Mouse (Mus musculus): ENCODE measurements around the gene Spib. TPM values are rescaled to one million over a fixed set of nuclear protein-coding genes. Genes with fewer than 3 reads are reported as not detected.

The Spib gene
- polyA plus RNA-seq, 1 experiment from 2014 or later: not detected

DNA sequence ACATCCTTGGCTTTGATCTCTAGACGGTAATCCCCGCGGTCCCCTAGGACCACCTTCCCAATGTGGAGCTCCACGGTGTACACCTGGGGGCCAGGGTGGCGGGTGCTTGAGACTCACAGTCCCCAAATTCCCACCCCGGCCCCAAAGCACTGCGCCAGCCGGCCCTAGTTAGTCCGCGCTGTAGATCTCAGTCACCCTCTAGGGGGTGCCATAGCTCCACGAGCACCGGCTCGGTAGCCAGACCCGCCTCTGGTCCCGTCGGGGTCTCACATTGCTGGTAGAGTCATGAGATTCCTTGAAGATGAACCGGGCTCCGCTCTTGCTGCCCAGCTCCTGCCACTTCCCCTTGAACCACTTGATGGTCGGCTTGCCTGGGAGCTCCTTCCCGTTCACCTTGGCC, 10.2 kb downstream of the Spib start:
- H3K4me3 ChIP-seq (replicated peaks): no peak overlapping the region
- peak overlapping the region; percentile 22 for H3K4me2 ChIP-seq
- H3K9me3 ChIP-seq (replicated peaks): no peaks in the 10 kb centered on the region
- peaks cover 54% of the 10 kb centered on the region for H3K27me3 ChIP-seq (replicated peaks)
- H3K36me3 ChIP-seq: no peaks in the 10 kb centered on the region
- WGBS: 2% methylated on average over 20 of the region's 20 CpGs
- peak; percentile 42; the same call in 1 of the 2 replicates for ATAC-seq (ENCODE audit: low FRiP score)
- peaks cover 14% of the 10 kb centered on the region for H3K4me1 ChIP-seq
- H3K9ac ChIP-seq (replicated peaks): no peak overlapping the region
- H3K27ac ChIP-seq (replicated peaks): no peak overlapping the region

DNA sequence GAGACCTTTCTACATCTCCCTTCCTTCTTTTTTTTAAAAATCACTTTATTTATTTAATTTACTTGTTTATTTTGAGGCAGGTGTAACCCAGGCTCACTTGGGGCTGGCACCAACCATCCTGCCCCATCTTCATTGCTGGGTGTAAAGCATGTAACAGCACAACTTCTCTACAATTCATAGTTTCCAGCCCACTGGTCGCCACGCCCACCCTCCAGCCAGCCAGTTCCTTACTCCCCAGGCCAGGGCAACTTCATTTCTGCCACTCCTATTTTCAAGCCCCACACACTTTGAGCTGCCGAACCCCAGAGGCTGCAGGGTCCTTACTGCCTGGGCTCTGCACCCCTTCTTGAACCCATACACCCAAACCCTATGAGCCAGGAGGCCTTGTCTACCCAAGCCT, 10.9 kb downstream of the Spib start:
- H3K4me1 ChIP-seq: peaks cover 14% of the 10 kb centered on the region
- no peak for ATAC-seq (ENCODE audit: low FRiP score)
- WGBS: 78% methylated on average over 3 of the region's 3 CpGs
- H3K27me3 ChIP-seq (replicated peaks): peaks cover 48% of the 10 kb centered on the region
- no peak overlapping the region for H3K9ac ChIP-seq (replicated peaks)
- no peak overlapping the region for H3K4me3 ChIP-seq (replicated peaks)
- H3K27ac ChIP-seq (replicated peaks): no peak overlapping the region
- H3K9me3 ChIP-seq (replicated peaks): no peaks in the 10 kb centered on the region
- H3K4me2 ChIP-seq: no peak overlapping the region
- H3K36me3 ChIP-seq: no peaks in the 10 kb centered on the region

DNA sequence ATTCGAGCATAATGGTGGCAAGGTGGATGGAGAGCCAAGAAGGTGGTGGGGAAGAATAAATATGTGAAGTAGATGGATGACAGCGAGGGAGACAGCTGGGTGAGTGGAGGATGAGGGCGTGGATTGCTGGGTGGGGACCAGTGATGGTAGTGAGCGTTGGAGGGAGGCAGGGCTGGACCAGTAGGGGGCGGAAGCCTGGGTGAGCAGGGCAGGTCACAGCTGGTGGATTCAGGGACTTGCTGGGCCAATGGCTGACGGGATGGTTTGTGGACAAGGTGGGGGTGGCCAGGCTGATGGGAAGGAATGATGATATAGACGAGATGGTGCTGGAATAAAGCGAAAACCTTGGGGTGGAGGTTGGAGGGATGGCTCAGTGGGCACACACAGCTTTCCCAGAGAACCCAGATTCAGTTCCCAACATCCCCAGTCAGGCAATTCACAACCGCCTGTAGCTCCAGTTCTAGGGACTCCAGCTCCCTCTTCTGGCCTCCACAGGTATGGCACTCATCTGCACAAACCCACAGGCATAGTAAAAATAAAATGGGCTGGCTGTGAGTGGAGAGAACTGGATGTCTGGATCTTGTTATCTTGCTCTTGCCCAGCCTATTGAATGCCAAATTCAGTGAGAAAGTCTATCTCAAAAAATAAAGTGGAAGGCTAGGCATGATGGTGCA, 12.5 kb downstream of the Spib start:
- H3K9ac ChIP-seq (replicated peaks): no peak overlapping the region
- no peaks in the 10 kb centered on the region for H3K36me3 ChIP-seq
- 71% methylated on average over 9 of the region's 9 CpGs for WGBS
- no peak for ATAC-seq (ENCODE audit: low FRiP score)
- H3K4me1 ChIP-seq: peaks cover 3% of the 10 kb centered on the region
- peaks cover 39% of the 10 kb centered on the region for H3K27me3 ChIP-seq (replicated peaks)
- no peaks in the 10 kb centered on the region for H3K9me3 ChIP-seq (replicated peaks)
- no peak overlapping the region for H3K4me3 ChIP-seq (replicated peaks)
- no peak overlapping the region for H3K27ac ChIP-seq (replicated peaks)
- H3K4me2 ChIP-seq: no peak overlapping the region

DNA sequence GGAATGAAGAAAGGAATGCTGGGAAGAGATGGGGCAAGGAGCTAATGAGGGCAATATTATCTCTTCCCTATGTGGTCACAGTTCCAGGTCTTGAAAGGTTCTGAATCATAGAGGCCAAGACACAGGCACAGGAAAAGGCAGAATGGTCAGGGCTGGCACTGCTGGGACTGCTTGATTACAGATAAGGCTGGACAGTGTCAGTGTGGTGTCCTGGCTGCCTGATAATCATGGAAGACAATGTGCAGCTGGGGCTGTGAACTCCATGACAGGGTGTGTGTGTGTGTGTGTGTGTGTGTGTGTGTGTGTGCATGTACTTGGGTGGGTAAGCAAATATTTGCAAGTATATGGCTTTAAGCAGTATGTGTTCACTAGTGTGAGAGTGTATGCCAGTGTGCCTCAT, 24.4 kb downstream of the Spib start:
- no peak overlapping the region for H3K9ac ChIP-seq (replicated peaks)
- H3K4me1 ChIP-seq: no peaks in the 10 kb centered on the region
- no peak overlapping the region for H3K27ac ChIP-seq (replicated peaks)
- no peaks in the 10 kb centered on the region for H3K9me3 ChIP-seq (replicated peaks)
- H3K27me3 ChIP-seq (replicated peaks): peaks cover 5% of the 10 kb centered on the region; the same call in 1 of the 2 replicates
- H3K36me3 ChIP-seq: no peaks in the 10 kb centered on the region
- H3K4me3 ChIP-seq (replicated peaks): no peak overlapping the region
- H3K4me2 ChIP-seq: no peak overlapping the region
- no peak for ATAC-seq (ENCODE audit: low FRiP score)

DNA sequence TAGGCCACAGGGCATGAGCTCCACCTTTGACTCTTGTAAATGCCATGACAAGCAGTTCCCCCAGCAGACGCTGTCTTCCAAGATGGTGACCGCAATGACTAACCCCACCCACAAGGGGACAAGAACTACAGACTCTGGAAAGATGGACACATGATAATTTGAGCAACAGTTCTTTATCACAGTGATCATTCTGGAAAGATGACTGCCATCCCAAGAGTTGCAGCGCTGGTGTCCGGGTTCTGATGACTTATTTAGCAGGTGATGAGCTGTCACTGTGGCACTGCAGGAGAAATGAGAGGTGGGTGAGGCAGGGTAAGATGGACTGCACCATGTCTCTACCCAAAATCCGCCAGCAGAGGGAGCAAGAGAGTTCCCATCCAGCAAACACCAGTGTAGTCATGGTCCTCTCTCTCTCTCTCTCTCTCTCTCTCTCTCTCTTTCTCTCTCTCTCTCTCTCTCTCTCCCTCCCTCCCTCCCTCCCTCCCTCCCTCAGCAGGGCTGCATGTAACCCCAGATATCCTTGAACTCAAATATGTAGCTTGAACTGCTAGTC, 30.2 kb downstream of the Spib start:
- Histone ChIP-seq H3K9me3 (replicated peaks) (no peaks in the 10 kb centered on the region), H3K4me3 (replicated peaks) (no peak overlapping the region), H3K27ac (replicated peaks) (no peak overlapping the region), H3K4me1 (peaks cover 10% of the 10 kb centered on the region), H3K9ac (replicated peaks) (no peak overlapping the region), H3K27me3 (replicated peaks) (no peaks in the 10 kb centered on the region), H3K36me3 (no peaks in the 10 kb centered on the region), H3K4me2 (no peak overlapping the region)
- WGBS: 40% methylated on average over 5 of the region's 5 CpGs
- no peak for ATAC-seq (ENCODE audit: low FRiP score)

DNA sequence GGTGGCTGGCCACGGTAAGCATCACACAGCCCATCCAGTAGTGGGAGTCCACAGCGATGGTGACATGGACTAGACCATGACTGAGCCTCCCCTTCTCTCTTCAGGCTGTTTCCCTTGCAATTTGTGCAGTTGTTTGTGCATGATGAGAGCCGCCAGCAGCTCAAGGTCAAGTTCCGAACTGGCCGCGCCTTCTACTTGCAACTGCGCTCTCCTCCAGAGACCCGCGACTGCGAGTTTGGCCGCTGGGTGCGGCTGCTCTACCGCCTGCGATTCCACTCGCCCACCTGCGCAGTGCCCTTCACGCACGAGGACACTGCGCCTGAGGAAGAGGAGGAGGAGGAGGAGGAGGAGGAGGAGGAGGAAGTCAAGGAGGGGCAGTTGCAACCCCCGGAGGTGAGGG, 31.8 kb downstream of the Spib start:
- H3K4me2 ChIP-seq: no peak overlapping the region
- peaks cover 18% of the 10 kb centered on the region for H3K4me1 ChIP-seq
- no peak for ATAC-seq (ENCODE audit: low FRiP score)
- no peaks in the 10 kb centered on the region for H3K36me3 ChIP-seq
- no peak overlapping the region for H3K9ac ChIP-seq (replicated peaks)
- no peak overlapping the region for H3K27ac ChIP-seq (replicated peaks)
- no peaks in the 10 kb centered on the region for H3K27me3 ChIP-seq (replicated peaks)
- no peak overlapping the region for H3K4me3 ChIP-seq (replicated peaks)
- 66% methylated on average over 20 of the region's 20 CpGs for WGBS
- no peaks in the 10 kb centered on the region for H3K9me3 ChIP-seq (replicated peaks)

DNA sequence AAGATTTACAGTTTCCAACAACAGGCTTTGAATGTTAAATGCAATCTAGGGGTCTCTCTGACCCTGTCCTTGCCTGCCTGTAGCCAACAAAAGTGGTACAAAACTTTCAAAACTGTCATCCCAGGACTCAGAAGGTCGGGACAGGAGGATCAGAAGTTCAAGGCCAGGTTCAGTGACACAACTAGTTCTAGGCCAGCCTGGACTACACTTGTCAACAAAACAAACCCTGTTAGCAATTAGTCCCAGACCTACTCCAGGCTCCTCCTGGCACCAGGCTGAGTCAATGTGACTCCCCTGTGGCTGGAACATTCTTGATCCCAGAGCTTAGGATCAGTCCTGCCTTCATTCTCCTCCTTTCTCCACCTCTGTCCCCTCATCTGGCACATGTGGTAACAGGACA, 32.9 kb downstream of the Spib start:
- Histone ChIP-seq H3K4me3 (replicated peaks) (no peak overlapping the region), H3K9me3 (replicated peaks) (no peaks in the 10 kb centered on the region), H3K4me1 (peaks cover 28% of the 10 kb centered on the region), H3K27ac (replicated peaks) (no peak overlapping the region), H3K27me3 (replicated peaks) (no peaks in the 10 kb centered on the region), H3K36me3 (0 out of 2 replicates have a peak, but pooled peaks cover 6% of the 10 kb centered on the region), H3K9ac (replicated peaks) (no peak overlapping the region), H3K4me2 (no peak overlapping the region)
- WGBS: 78% methylated on average over 1 of the region's 1 CpGs
- no peak for ATAC-seq (ENCODE audit: low FRiP score)

DNA sequence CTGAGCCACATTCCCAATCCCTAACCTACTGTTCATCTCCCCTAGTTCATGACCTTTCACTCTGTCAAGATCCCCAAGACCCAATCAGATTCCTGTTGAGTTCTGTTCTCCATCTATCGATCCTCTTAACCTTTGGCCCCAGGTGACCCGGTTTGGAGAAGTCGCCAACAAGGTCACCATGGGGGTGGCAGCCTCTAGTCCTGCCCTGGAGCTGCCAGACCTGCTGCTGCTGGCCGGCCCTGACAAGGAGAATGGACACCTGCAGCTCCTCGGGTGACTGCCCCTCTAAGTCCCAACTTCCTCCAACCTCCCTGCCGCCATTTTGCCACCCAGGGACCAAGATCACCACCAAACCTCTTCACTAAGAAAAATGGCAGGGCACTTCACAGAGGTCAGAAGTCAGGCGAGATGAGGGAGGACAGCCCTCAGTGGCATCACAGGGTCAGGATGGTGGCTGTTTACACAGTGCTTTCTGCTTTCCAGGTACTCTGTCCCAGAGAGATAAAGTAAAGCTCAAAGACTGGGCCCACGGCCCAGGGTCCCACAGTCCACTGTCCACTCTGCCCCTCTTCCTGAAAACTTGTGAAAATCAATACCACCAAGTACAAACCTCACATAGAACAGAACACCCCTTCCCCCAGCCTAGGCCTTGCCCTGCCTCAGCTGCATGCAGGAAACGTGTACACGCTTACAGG, 34.4 kb downstream of the Spib start:
- Histone ChIP-seq H3K27ac (replicated peaks) (0 out of 2 replicates have a peak overlapping the region, but pooled peaks have one; percentile 99), H3K4me2 (peak overlapping the region; percentile 83), H3K27me3 (replicated peaks) (no peaks in the 10 kb centered on the region), H3K4me1 (peaks cover 28% of the 10 kb centered on the region), H3K9ac (replicated peaks) (peak overlapping the region; percentile 97), H3K9me3 (replicated peaks) (no peaks in the 10 kb centered on the region), H3K36me3 (peaks cover 15% of the 10 kb centered on the region; the same call in 1 of the 2 replicates), H3K4me3 (replicated peaks) (peak overlapping the region; percentile 77)
- WGBS: 83% methylated on average over 10 of the region's 10 CpGs
- no peak for ATAC-seq (ENCODE audit: low FRiP score)

DNA sequence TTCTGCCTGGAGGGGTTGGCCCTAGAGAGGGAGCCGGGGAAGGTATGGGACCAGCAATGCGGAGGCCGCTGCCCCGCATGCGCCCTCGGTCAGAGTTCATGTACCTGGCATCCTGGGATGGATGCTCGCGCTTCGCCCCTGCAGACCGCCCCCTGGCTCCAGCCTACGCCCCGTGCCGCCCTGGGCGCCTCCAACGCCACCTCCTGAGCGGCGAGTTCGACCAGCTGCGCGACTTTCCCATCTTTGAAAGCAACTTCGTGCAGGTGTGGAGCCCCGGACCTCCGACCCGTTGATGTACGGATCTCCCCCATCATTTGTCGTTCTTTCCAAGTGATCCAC, 35.1 kb downstream of the Spib start:
- no peaks in the 10 kb centered on the region for H3K27me3 ChIP-seq (replicated peaks)
- peak overlapping the region; percentile 99 for H3K27ac ChIP-seq (replicated peaks)
- no peak for ATAC-seq (ENCODE audit: low FRiP score)
- peak overlapping the region; percentile 77 for H3K4me3 ChIP-seq (replicated peaks)
- H3K9ac ChIP-seq (replicated peaks): peak overlapping the region; percentile 97
- no peaks in the 10 kb centered on the region for H3K9me3 ChIP-seq (replicated peaks)
- peaks cover 23% of the 10 kb centered on the region for H3K36me3 ChIP-seq
- H3K4me2 ChIP-seq: peak overlapping the region; percentile 83
- peaks cover 29% of the 10 kb centered on the region for H3K4me1 ChIP-seq
- WGBS: under 1% methylated on average over 26 of the region's 26 CpGs

DNA sequence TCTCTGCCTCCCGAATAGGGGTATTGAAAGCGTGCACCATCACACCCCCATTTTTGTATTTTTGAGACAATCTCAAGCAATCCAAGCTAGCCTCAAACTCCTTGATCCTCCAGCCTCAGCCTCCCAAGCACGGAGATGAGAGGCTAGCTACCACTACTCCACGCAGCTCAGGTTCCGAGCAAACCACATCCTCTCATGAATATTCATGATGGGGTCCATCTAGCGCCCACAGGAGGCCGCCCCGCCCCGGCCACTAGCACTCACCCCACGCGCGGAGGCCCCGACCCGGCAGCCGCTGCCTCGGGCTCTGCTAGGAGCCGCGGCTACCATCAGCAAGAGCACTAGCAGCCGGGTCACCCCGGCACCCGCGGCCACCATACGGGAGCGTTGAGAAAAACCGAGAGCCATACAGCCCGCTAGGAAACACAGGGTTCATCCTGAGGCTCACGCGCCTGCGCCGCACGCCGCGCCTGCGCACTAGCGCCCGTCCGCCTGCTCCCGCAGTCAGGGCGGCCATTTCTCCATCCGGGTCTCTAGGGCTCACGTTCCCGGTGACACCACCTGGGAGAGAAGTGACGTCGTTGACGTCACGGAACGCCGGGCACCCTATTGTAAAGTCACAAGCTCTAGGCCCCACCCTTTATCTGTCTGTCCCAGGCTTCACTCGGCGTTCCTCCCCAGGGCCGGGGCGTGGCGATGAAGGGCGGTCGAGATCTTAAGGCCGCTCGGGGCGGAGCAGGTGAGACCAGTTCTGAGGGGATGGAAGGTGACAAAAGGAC, 35.7 kb downstream of the Spib start, which contains the start of the genes Emc10 and Fam71e1:
TSS of gene Emc10 (minus strand) at position 538 of the 779 bp plus-strand sequence.
TSS of gene Fam71e1 (plus strand) at position 590 of the 779 bp plus-strand sequence.
- Histone ChIP-seq H3K27me3 (replicated peaks) (no peaks in the 10 kb centered on the region), H3K4me1 (peaks cover 31% of the 10 kb centered on the region), H3K4me3 (replicated peaks) (peak within 1 kb of the TSS; percentile 77), H3K9ac (replicated peaks) (peak within 1 kb of the TSS; percentile 97), H3K36me3 (peaks cover 28% of the 10 kb centered on the region), H3K4me2 (peak within 1 kb of the TSS; percentile 83), H3K27ac (replicated peaks) (peak within 1 kb of the TSS; percentile 99), H3K9me3 (replicated peaks) (no peaks in the 10 kb centered on the region)
- whole genome bisulfite sequencing: under 1% methylated on average over 58 of the region's 58 CpGs
- peak; percentile 95 for ATAC-seq (ENCODE audit: low FRiP score)

DNA sequence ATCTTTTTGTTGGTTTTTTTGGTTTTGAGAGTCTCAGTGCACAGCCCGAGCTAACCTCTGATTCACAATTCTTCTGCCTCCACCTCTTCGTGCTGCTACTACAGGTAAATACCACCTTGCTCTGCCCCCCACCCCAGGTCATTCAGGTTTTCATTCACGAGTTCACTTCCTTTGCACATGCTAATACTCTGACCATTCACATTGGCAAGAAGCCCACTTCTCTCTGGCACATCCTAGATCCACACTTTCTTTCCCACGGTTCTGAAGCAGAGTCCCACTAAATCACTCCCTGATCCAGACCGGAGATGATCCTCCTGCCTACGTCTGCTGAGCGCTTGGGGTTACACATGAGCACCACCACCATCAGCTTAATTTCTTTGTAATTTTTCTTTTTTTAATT, 36.8 kb downstream of the Spib start:
- no peaks in the 10 kb centered on the region for H3K9me3 ChIP-seq (replicated peaks)
- peaks cover 39% of the 10 kb centered on the region for H3K36me3 ChIP-seq
- H3K4me3 ChIP-seq (replicated peaks): peak overlapping the region; percentile 77
- WGBS: 72% methylated on average over 7 of the region's 7 CpGs
- ATAC-seq (ENCODE audit: low FRiP score): no peak
- no peaks in the 10 kb centered on the region for H3K27me3 ChIP-seq (replicated peaks)
- peak overlapping the region; percentile 97 for H3K9ac ChIP-seq (replicated peaks)
- no peak overlapping the region for H3K27ac ChIP-seq (replicated peaks)
- peaks cover 31% of the 10 kb centered on the region for H3K4me1 ChIP-seq
- peak overlapping the region; percentile 83 for H3K4me2 ChIP-seq
